Mouse (Mus musculus) MEL (cell line): ENCODE data around the gene Speg.

Experiments used
- EP300 ChIP-seq, 2 experiments: IDR thresholded peaks; 2 replicates each; pipeline ENCODE4 v1.6.1; 2011; ENCODE audit warnings: improper control_type of control experiment in 2 of 2, low read length in 2 of 2, low read depth in 1 of 2, mild to moderate bottlenecking in 1 of 2
- JUND ChIP-seq: IDR thresholded peaks from 2 replicates; pipeline ENCODE4 v1.6.1; 2011; ENCODE audit warnings: low read depth, mild to moderate bottlenecking, improper control_type of control experiment, low read length

- TF ChIP-seq JUND (no peak), EP300 (IDR thresholded peaks at IDR 0.05; ENCODE audit: low read depth in 1 of 2, low read length in 2 of 2) (no peak)
These were observed 81.9 kb downstream of the Speg start for GRCm38 (mm10) chr1:75456746-75457564.
